Mouse (Mus musculus): ENCODE measurements around the gene Phtf2. TPM values are rescaled to one million over a fixed set of nuclear protein-coding genes. Genes with fewer than 3 reads are reported as not detected.
"Not testable (repeated sequence)": the region's sequence is repeated elsewhere in the genome, so short reads cannot be mapped to it uniquely, and the experiment has no call there.

Gene Phtf2
- polyA plus RNA-seq, 1 experiment from 2014 or later = 12.0 TPM

- Histone ChIP-seq H3K36me3 (no peaks in the 10 kb centered on the region), H3K4me1 (no peaks in the 10 kb centered on the region), H3K4me3 (replicated peaks) (no peak overlapping the region), H3K27me3 (replicated peaks) (no peaks in the 10 kb centered on the region), H3K27ac (no peak overlapping the region), H3K9me3 (no peaks in the 10 kb centered on the region), H3K4me2 (no peak overlapping the region), H3K9ac (no peak overlapping the region)
- no peak for ATAC-seq (ENCODE audit: insufficient read depth, low FRiP score, low read depth)
- WGBS = 85% methylated on average over 6 of the region's 6 CpGs
Measured at GRCm38 (mm10) chr5:20810449-20810848, 71.5 kb downstream of the Phtf2 start.

- Histone ChIP-seq H3K27ac (no peak overlapping the region), H3K4me3 (replicated peaks) (no peak overlapping the region), H3K9me3 (no peaks in the 10 kb centered on the region), H3K27me3 (replicated peaks) (no peaks in the 10 kb centered on the region), H3K4me2 (no peak overlapping the region), H3K4me1 (no peaks in the 10 kb centered on the region), H3K36me3 (peaks cover 4% of the 10 kb centered on the region; the same call in 1 of the 2 replicates), H3K9ac (no peak overlapping the region)
- WGBS = 83% methylated on average over 5 of the region's 5 CpGs
- ATAC-seq (ENCODE audit: insufficient read depth, low FRiP score, low read depth) = no peak
Measured at GRCm38 (mm10) chr5:20795932-20796331, 86.0 kb downstream of the Phtf2 start.

- ATAC-seq (ENCODE audit: insufficient read depth, low FRiP score, low read depth) = peak; percentile 31; the same call in 1 of the 2 replicates
- WGBS = 80% methylated on average over 10 of the region's 10 CpGs
- H3K9me3 ChIP-seq = no peaks in the 10 kb centered on the region
Measured at GRCm38 (mm10) chr5:20791793-20792554, 90.0 kb downstream of the Phtf2 start.

GRCm38 (mm10) chr5:20786471-20786870 is 95.5 kb downstream of the Phtf2 start:
- H3K9me3 ChIP-seq; H3K4me3 ChIP-seq (replicated peaks); H3K36me3 ChIP-seq; H3K27ac ChIP-seq; ATAC-seq (ENCODE audit: insufficient read depth, low FRiP score, low read depth); H3K9ac ChIP-seq; H3K27me3 ChIP-seq (replicated peaks); H3K4me1 ChIP-seq; H3K4me2 ChIP-seq: not testable (repeated sequence)
- 82% methylated on average over 3 of the region's 5 CpGs for WGBS

More at GRCm38 (mm10) chr5:20791793-20792554, 90.0 kb downstream of the Phtf2 start:
- H3K4me1 ChIP-seq = no peaks in the 10 kb centered on the region
- H3K4me3 ChIP-seq (replicated peaks) = no peak overlapping the region
- H3K27ac ChIP-seq = no peak overlapping the region
- H3K36me3 ChIP-seq = peaks cover 4% of the 10 kb centered on the region; the same call in 1 of the 2 replicates
- H3K27me3 ChIP-seq (replicated peaks) = no peaks in the 10 kb centered on the region
- H3K9ac ChIP-seq = no peak overlapping the region
- no peak overlapping the region for H3K4me2 ChIP-seq

GRCm38 (mm10) chr5:20781116-20781515 is 100.8 kb downstream of the Phtf2 start:
- 84% methylated on average over 1 of the region's 1 CpGs for WGBS
- Histone ChIP-seq H3K4me2 (no peak overlapping the region), H3K4me3 (replicated peaks) (no peak overlapping the region), H3K36me3 (no peaks in the 10 kb centered on the region), H3K4me1 (no peaks in the 10 kb centered on the region), H3K27me3 (replicated peaks) (no peaks in the 10 kb centered on the region), H3K9ac (no peak overlapping the region), H3K9me3 (no peaks in the 10 kb centered on the region), H3K27ac (no peak overlapping the region)
- peak; percentile 68; the same call in 1 of the 2 replicates for ATAC-seq (ENCODE audit: insufficient read depth, low FRiP score, low read depth)

GRCm38 (mm10) chr5:20779191-20779590 is 102.7 kb downstream of the Phtf2 start:
- H3K4me3 ChIP-seq (replicated peaks) = no peak overlapping the region
- H3K36me3 ChIP-seq = no peaks in the 10 kb centered on the region
- no peak overlapping the region for H3K27ac ChIP-seq
- H3K9ac ChIP-seq = no peak overlapping the region
- H3K4me1 ChIP-seq = no peaks in the 10 kb centered on the region
- no peaks in the 10 kb centered on the region for H3K27me3 ChIP-seq (replicated peaks)
- 74% methylated on average over 2 of the region's 2 CpGs for WGBS
- H3K9me3 ChIP-seq = no peaks in the 10 kb centered on the region
- H3K4me2 ChIP-seq = no peak overlapping the region
- ATAC-seq (ENCODE audit: insufficient read depth, low FRiP score, low read depth) = no peak

- no peaks in the 10 kb centered on the region for H3K36me3 ChIP-seq
- H3K9ac ChIP-seq = no peak overlapping the region
- no peaks in the 10 kb centered on the region for H3K27me3 ChIP-seq (replicated peaks)
- no peaks in the 10 kb centered on the region for H3K9me3 ChIP-seq
- no peak overlapping the region for H3K4me3 ChIP-seq (replicated peaks)
- no peak for ATAC-seq (ENCODE audit: insufficient read depth, low FRiP score, low read depth)
- H3K4me2 ChIP-seq = no peak overlapping the region
- H3K27ac ChIP-seq = no peak overlapping the region
- H3K4me1 ChIP-seq = no peaks in the 10 kb centered on the region
- WGBS = 62% methylated on average over 8 of the region's 8 CpGs
Measured at GRCm38 (mm10) chr5:20778274-20778984, 103.5 kb downstream of the Phtf2 start.

GRCm38 (mm10) chr5:20773341-20773740 is 108.6 kb downstream of the Phtf2 start:
- ATAC-seq (ENCODE audit: insufficient read depth, low FRiP score, low read depth) = no peak
- WGBS = 56% methylated on average over 3 of the region's 3 CpGs
- Histone ChIP-seq H3K4me3 (replicated peaks) (no peak overlapping the region), H3K27ac (no peak overlapping the region), H3K9me3 (no peaks in the 10 kb centered on the region), H3K9ac (no peak overlapping the region), H3K27me3 (replicated peaks) (no peaks in the 10 kb centered on the region), H3K4me1 (no peaks in the 10 kb centered on the region), H3K4me2 (no peak overlapping the region), H3K36me3 (no peaks in the 10 kb centered on the region; the same call in 1 of the 2 replicates)

- no peaks in the 10 kb centered on the region for H3K4me1 ChIP-seq
- H3K27ac ChIP-seq = no peak overlapping the region
- H3K4me2 ChIP-seq = no peak overlapping the region
- WGBS = 87% methylated on average over 7 of the region's 7 CpGs
- no peaks in the 10 kb centered on the region for H3K27me3 ChIP-seq (replicated peaks)
- no peak for ATAC-seq (ENCODE audit: insufficient read depth, low FRiP score, low read depth)
- H3K9me3 ChIP-seq = no peaks in the 10 kb centered on the region
- no peak overlapping the region for H3K9ac ChIP-seq
- no peak overlapping the region for H3K4me3 ChIP-seq (replicated peaks)
- no peaks in the 10 kb centered on the region for H3K36me3 ChIP-seq
Measured at GRCm38 (mm10) chr5:20765365-20765920, 116.5 kb downstream of the Phtf2 start.

- H3K36me3 ChIP-seq; H3K9ac ChIP-seq; H3K4me1 ChIP-seq; H3K4me2 ChIP-seq; H3K9me3 ChIP-seq; ATAC-seq (ENCODE audit: insufficient read depth, low FRiP score, low read depth); H3K27ac ChIP-seq; H3K4me3 ChIP-seq (replicated peaks); H3K27me3 ChIP-seq (replicated peaks): not testable (repeated sequence)
- WGBS = 88% methylated on average over 3 of the region's 3 CpGs
Measured at GRCm38 (mm10) chr5:20762441-20762840, 119.5 kb downstream of the Phtf2 start.

- Histone ChIP-seq H3K27me3 (replicated peaks) (no peaks in the 10 kb centered on the region), H3K9me3 (no peaks in the 10 kb centered on the region), H3K9ac (no peak overlapping the region), H3K27ac (no peak overlapping the region), H3K4me2 (no peak overlapping the region), H3K4me3 (replicated peaks) (no peak overlapping the region), H3K4me1 (no peaks in the 10 kb centered on the region), H3K36me3 (no peaks in the 10 kb centered on the region)
- no peak for ATAC-seq (ENCODE audit: insufficient read depth, low FRiP score, low read depth)
- 87% methylated on average over 12 of the region's 12 CpGs for WGBS
Measured at GRCm38 (mm10) chr5:20760368-20761162, 121.4 kb downstream of the Phtf2 start.

Measured in stomach, embryonic 15.5 days (tissue).